Mouse (Mus musculus) gastrocnemius, postnatal 14 days (tissue): ENCODE measurements around the gene Mfap2. TPM values are rescaled to one million over a fixed set of nuclear protein-coding genes. Genes with fewer than 3 reads are reported as not detected.
A peak's percentile ranks its signal among the peaks of the same experiment; 100 is the strongest.

Experiments
- DNase-seq: peaks from one replicate; pipeline ENCODE4 v3.0.0; 2021; ENCODE audit warnings: mixed read lengths
- intact Hi-C: fragments of 180-260 bp; cut with DNase I; formaldehyde crosslinking; loops from one replicate; pipeline ENCODE4 v1.15.1; 2025; ENCODE audit warnings: low total_unique reads
- total RNA-seq, 2 experiments: library from RNA; stranded (reverse); gene quantifications; 2 replicates each; pipeline ENCODE4 v1.2.3; 2021

The Mfap2 gene
- total RNA-seq, 2 experiments from 2014 or later: 33.9 to 47.3 TPM

- DNase-seq: no peak
- intact Hi-C loops: no loop called here
Measured at GRCm38 (mm10) chr4:141059616-141060425, 49.6 kb downstream of the Mfap2 start.

- intact Hi-C loops: no loop called here
- peak; percentile 100 for DNase-seq
Measured at GRCm38 (mm10) chr4:141060426-141061301, 50.4 kb downstream of the Mfap2 start, which contains the start of gene Crocc. Gene Crocc, minus strand, starts transcription at chr4:141060550.

- intact Hi-C loops: no loop called here
- no peak for DNase-seq
Measured at GRCm38 (mm10) chr4:141064104-141064659, 54.0 kb downstream of the Mfap2 start.

DNA sequence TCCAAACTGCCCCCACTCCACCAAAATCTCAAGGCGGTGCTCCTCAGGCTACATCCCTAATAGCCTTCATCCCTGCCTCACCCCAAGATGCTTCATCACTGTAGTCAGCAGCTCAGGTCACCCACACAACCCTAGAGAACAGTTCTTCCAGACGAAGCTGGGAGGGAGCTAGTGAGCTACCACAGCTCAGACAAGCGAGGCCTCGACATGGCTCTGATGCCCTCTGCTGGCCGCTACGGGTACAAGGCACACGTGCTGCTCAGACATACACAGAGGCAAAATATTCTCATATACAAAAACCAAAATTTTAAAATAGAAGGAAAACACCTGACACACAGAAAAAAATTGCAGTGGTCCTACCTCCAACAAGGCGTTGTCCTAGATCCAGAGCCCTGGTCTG, 54.9 kb downstream of the Mfap2 start:
- DNase-seq: peak; percentile 79
- intact Hi-C loops: no loop called here

Other genes with a start within 250 kb of the Mfap2 start
- gene Padi4, start 236.2 kb upstream of the Mfap2 start, total RNA-seq: under 1 TPM; 0.13 to 0.14 TPM
- 1 to 10 TPM; 1.3 to 1.9 TPM for gene Padi3, start 199.8 kb upstream of the Mfap2 start, total RNA-seq
- under 1 TPM; 0.07 to 0.08 TPM for gene Padi1, start 164.6 kb upstream of the Mfap2 start, total RNA-seq
- gene Padi2, start 104.1 kb upstream of the Mfap2 start, total RNA-seq: 100 to 1,000 TPM; 101 to 150 TPM
- gene Sdhb, start 49.2 kb upstream of the Mfap2 start, total RNA-seq: 100 to 1,000 TPM; 480 to 609 TPM
- 10 to 100 TPM; 16.1 to 17.0 TPM for gene Atp13a2, start 23.5 kb upstream of the Mfap2 start, total RNA-seq
- 1 to 10 TPM; 2.6 to 4.0 TPM for gene Crocc, start 50.1 kb downstream of the Mfap2 start, total RNA-seq
- gene Necap2, start 67.9 kb downstream of the Mfap2 start, total RNA-seq: 10 to 100 TPM; 19.9 to 21.7 TPM
- gene Spata21, start 77.9 kb downstream of the Mfap2 start, total RNA-seq: not detected
- gene Szrd1, start 129.4 kb downstream of the Mfap2 start, total RNA-seq: 100 to 1,000 TPM; 161 to 166 TPM
- gene Fbxo42, start 137.5 kb downstream of the Mfap2 start, total RNA-seq: 10 to 100 TPM in 1 of 2 experiments, 1 to 10 TPM in 1; 9.1 to 10.8 TPM
- under 1 TPM; 0.21 to 0.38 TPM for gene Rsg1, start 203.5 kb downstream of the Mfap2 start, total RNA-seq
- gene Arhgef19, start 229.1 kb downstream of the Mfap2 start, total RNA-seq: 1 to 10 TPM; 1.3 to 1.4 TPM